Mouse (Mus musculus): ENCODE data around the gene Orc5. TPM values are rescaled to one million over a fixed set of nuclear protein-coding genes. Genes with fewer than 3 reads are reported as not detected.
"Not testable (repeated sequence)": the region's sequence is repeated elsewhere in the genome, so short reads cannot be mapped to it uniquely, and the experiment has no call there.

The Orc5 gene
- total and polyA plus RNA-seq, 3 experiments: 75.7 to 76.5 TPM; not detected in 1

DNA sequence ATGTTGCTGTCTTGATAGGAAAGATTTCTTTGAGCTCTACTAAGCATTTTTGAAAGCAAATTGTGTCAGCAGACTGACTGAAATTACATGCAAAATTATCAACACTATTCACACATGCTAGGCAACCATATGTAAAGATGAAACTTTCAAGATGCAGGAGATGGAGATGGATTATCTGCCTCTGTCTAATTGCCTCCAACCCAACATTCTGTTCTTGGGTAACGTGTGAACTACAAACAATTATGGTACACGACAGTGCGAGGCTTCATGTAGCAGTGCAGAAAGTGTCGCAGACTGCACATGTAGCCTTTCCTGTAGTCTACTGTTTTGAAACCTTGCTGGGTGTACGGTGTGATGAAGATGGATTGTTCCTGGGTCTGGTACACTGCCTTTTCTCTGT lies 67.7 kb downstream of the Orc5 start:
- Histone ChIP-seq H3K9ac (ENCODE audit: control insufficient read depth, low read depth, low read length, poor library complexity, severe bottlenecking) (no peak overlapping the region), H3K36me3 (ENCODE audit: control insufficient read depth in 1 of 2, insufficient read depth in 2 of 2, low read length in 2 of 2) (peaks cover 9 to 12% of the 10 kb centered on the region in 2 experiments)
- no peak for DNase-seq (ENCODE audit: low read depth, low spot score)

DNA sequence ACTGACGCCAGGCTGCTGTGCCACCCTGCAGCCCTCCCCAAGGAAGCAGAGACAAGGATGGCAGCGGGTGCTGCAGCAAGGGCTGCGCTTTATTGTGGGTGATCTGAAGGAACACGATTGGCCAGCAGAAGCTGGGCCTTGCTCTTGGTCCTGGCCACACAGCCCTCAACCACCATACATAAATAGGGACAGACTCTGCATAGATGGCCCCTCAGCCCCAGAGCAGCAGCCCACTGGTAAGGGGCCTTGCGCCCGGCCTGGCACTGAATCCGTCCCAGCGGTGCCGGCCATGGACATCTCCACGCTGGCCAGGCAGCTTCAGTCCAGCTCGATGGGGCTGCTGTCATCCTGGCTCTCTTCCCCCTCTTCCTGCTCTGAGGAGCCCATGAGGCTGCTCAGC lies 77.8 kb downstream of the Orc5 start:
- H3K79me2 ChIP-seq (ENCODE audit: control insufficient read depth, insufficient read depth, low read length, poor library complexity); H3K4me3 ChIP-seq (ENCODE audit: control insufficient read depth in 1 of 2, insufficient read depth in 1 of 2, low read depth in 2 of 2, low read length in 2 of 2); H3K36me3 ChIP-seq (ENCODE audit: control insufficient read depth in 1 of 2, insufficient read depth in 2 of 2, low read length in 2 of 2); H3K4me1 ChIP-seq (ENCODE audit: control insufficient read depth in 1 of 2, insufficient read depth in 2 of 2, low read length in 2 of 2); H3K9me3 ChIP-seq (replicated peaks; ENCODE audit: insufficient read depth, low read length); DNase-seq (ENCODE audit: low read depth, low spot score); H3K27me3 ChIP-seq (ENCODE audit: control insufficient read depth in 1 of 2, insufficient read depth in 2 of 2, low read length in 2 of 2); H3K9ac ChIP-seq (ENCODE audit: control insufficient read depth, low read depth, low read length, poor library complexity, severe bottlenecking); H3K27ac ChIP-seq (ENCODE audit: control insufficient read depth, low read depth, low read length): not testable (repeated sequence)

More for the DNA sequence above, 67.7 kb downstream of the Orc5 start:
- no peaks in the 10 kb centered on the region for H3K9me3 ChIP-seq (replicated peaks; ENCODE audit: insufficient read depth, low read length)
- H3K27ac ChIP-seq (ENCODE audit: control insufficient read depth, low read depth, low read length): no peak overlapping the region
- H3K27me3 ChIP-seq (ENCODE audit: control insufficient read depth in 1 of 2, insufficient read depth in 2 of 2, low read length in 2 of 2): no peaks in the 10 kb centered on the region
- peaks cover 5 to 13% of the 10 kb centered on the region in 2 experiments; a peak in 3 of 4 replicates for H3K4me1 ChIP-seq (ENCODE audit: control insufficient read depth in 1 of 2, insufficient read depth in 2 of 2, low read length in 2 of 2)
- TF ChIP-seq RAD21 (IDR thresholded peaks at IDR 0.05; ENCODE audit: low read depth, low read length) (no peak), CTCF (IDR thresholded peaks at IDR 0.05 in 2 of 3, conservative IDR thresholded peaks at IDR 0.05 in 1 of 3; ENCODE audit: control insufficient read depth in 1 of 3, insufficient read depth in 1 of 3, low read depth in 2 of 3, low read length in 3 of 3, poor library complexity in 1 of 3, severe bottlenecking in 1 of 3) (no peak), CHD1 (IDR thresholded peaks at IDR 0.05; ENCODE audit: low read depth, low read length) (no peak), ZNF384 (IDR thresholded peaks at IDR 0.05; ENCODE audit: low read depth, low read length) (no peak), MXI1 (IDR thresholded peaks at IDR 0.05; ENCODE audit: low read depth, low read length) (no peak), POLR2A (IDR thresholded peaks at IDR 0.05; ENCODE audit: control insufficient read depth in 1 of 2, insufficient read depth in 1 of 2, low read depth in 1 of 2, low read length in 2 of 2, poor library complexity in 1 of 2) (no peak), TCF12 (IDR thresholded peaks at IDR 0.05; ENCODE audit: low read depth, low read length) (no peak), RCOR1 (IDR thresholded peaks at IDR 0.05; ENCODE audit: low read depth, low read length) (no peak), TBP (IDR thresholded peaks at IDR 0.05; ENCODE audit: low read depth, low read length) (no peak), E2F4 (IDR thresholded peaks at IDR 0.05; ENCODE audit: borderline replicate concordance, low read depth, low read length) (no peak), USF2 (IDR thresholded peaks at IDR 0.05; ENCODE audit: borderline replicate concordance in 1 of 2, insufficient read depth in 1 of 2, low read depth in 1 of 2, low read length in 2 of 2) (no peak), SIN3A (IDR thresholded peaks at IDR 0.05; ENCODE audit: low read length) (no peak), HCFC1 (IDR thresholded peaks at IDR 0.05; ENCODE audit: low read depth, low read length) (no peak), ELF1 (IDR thresholded peaks at IDR 0.05; ENCODE audit: low read depth, low read length) (no peak), NELFE (IDR thresholded peaks at IDR 0.05; ENCODE audit: low read depth, low read length) (no peak), MEF2A (IDR thresholded peaks at IDR 0.05; ENCODE audit: extremely low read depth, insufficient replicate concordance, low read depth, low read length, poor library complexity, severe bottlenecking) (no peak), MYB (IDR thresholded peaks at IDR 0.05; ENCODE audit: low read depth, low read length) (no peak)
- H3K79me2 ChIP-seq (ENCODE audit: control insufficient read depth, insufficient read depth, low read length, poor library complexity): no peaks in the 10 kb centered on the region
- no peak overlapping the region for H3K4me3 ChIP-seq (ENCODE audit: control insufficient read depth in 1 of 2, insufficient read depth in 1 of 2, low read depth in 2 of 2, low read length in 2 of 2)
